Mouse (Mus musculus) kidney, postnatal 0 days (tissue): ENCODE results near the gene Cfap43. TPM values are rescaled to one million over a fixed set of nuclear protein-coding genes. Genes with fewer than 3 reads are reported as not detected.
"Not testable (repeated sequence)": the region's sequence is repeated elsewhere in the genome, so short reads cannot be mapped to it uniquely, and the experiment has no call there.

Source experiments
- ATAC-seq: fragments of 200-750 bp; cut with Nextera tagmentation; replicated peaks from 2 replicates; pipeline ENCODE4 v1.8.0; 2017; ENCODE audit warnings: low read depth, moderate number of reproducible peaks, moderate TSS enrichment, moderate library complexity; ENCODE audit not compliant: low FRiP score
- DNase-seq: peaks from one replicate; pipeline ENCODE4 v3.0.0-alpha.2; 2016; ENCODE audit warnings: low spot score
- H3K27ac ChIP-seq: fragments of 300-500 bp; sonication (generic); 2 replicates; pipeline ENCODE4 v1.5.1; 2014; ENCODE audit warnings: mild to moderate bottlenecking
- H3K27me3 ChIP-seq: fragments of 300-500 bp; sonication (generic); 2 replicates; pipeline ENCODE4 v1.6.1; 2014; ENCODE audit warnings: low read length, mixed read lengths; ENCODE audit not compliant: insufficient read depth
- H3K36me3 ChIP-seq: fragments of 300-500 bp; sonication (generic); 2 replicates; pipeline ENCODE4 v1.6.1; 2014; ENCODE audit warnings: low read length, mixed read lengths; ENCODE audit not compliant: insufficient read depth
- H3K4me1 ChIP-seq: fragments of 300-500 bp; sonication (generic); replicated peaks from 2 replicates; pipeline ENCODE4 v1.6.1; 2014; ENCODE audit warnings: antibody characterized with exemption, low read length, mixed read lengths; ENCODE audit not compliant: insufficient read depth
- H3K4me2 ChIP-seq: fragments of 300-500 bp; sonication (generic); 2 replicates; pipeline ENCODE4 v1.6.1; 2014; ENCODE audit warnings: mild to moderate bottlenecking, low read length, moderate library complexity, mixed read lengths
- H3K4me3 ChIP-seq: fragments of 300-500 bp; sonication (generic); replicated peaks from 2 replicates; pipeline ENCODE4 v1.5.1; 2014; ENCODE audit warnings: low read depth, low read length
- H3K9ac ChIP-seq: fragments of 300-500 bp; sonication (generic); 2 replicates; pipeline ENCODE4 v1.6.1; 2014; ENCODE audit warnings: low read depth, low read length
- H3K9me3 ChIP-seq: fragments of 300-500 bp; sonication (generic); replicated peaks from 2 replicates; pipeline ENCODE4 v1.6.1; 2016; ENCODE audit warnings: low read length, inconsistent platforms, mixed read lengths
- CTCF ChIP-seq: IDR thresholded peaks from 2 replicates; pipeline ENCODE4 v1.5.1; 2016; ENCODE audit warnings: antibody characterized with exemption, low read depth, mild to moderate bottlenecking, moderate library complexity
- WGBS: fragments of 180-500 bp; shearing (Covaris S2); extraction: QIAGEN DNeasy Blood & Tissue Kit; methylation state at CpG from one replicate; pipeline ENCODE4 v1.1.7; 2014; 5-methylcytosine and 5-hydroxymethylcytosine counted together
- polyA plus RNA-seq: library from polyadenylated mRNA; unstranded; fragments of >200 nt; fragmentation: Nextera tagmentation; extraction: Ambion mirVana; gene quantifications from 2 replicates; pipeline ENCODE4 v1.2.1, GENCODE M21; 2015

Gene Cfap43
- polyA plus RNA-seq, 1 experiment from 2014 or later, result 0.16 TPM

- peak; percentile 18; the same call in 1 of the 2 replicates for TF ChIP-seq CTCF
Measured at GRCm38 (mm10) chr19:47853951-47854795, 64.9 kb downstream of the Cfap43 start.

GRCm38 (mm10) chr19:47853053-47853452 lies 66.0 kb downstream of the Cfap43 start:
- H3K4me2 ChIP-seq, result no peak overlapping the region
- H3K4me3 ChIP-seq, result no peak overlapping the region
- peaks cover 7% of the 10 kb centered on the region for H3K4me1 ChIP-seq
- no peak overlapping the region for H3K27ac ChIP-seq
- H3K27me3 ChIP-seq, result no peaks in the 10 kb centered on the region
- no peaks in the 10 kb centered on the region for H3K36me3 ChIP-seq
- DNase-seq (no peak), ATAC-seq (no peak)
- no peaks in the 10 kb centered on the region for H3K9me3 ChIP-seq
- no peak for TF ChIP-seq CTCF
- no peak overlapping the region for H3K9ac ChIP-seq
- 91% methylated on average over 3 of the region's 3 CpGs for WGBS

More at GRCm38 (mm10) chr19:47853951-47854795, 64.9 kb downstream of the Cfap43 start:
- Histone ChIP-seq H3K36me3 (0 out of 2 replicates have a peak, but pooled peaks cover 5% of the 10 kb centered on the region), H3K27ac (no peak overlapping the region), H3K4me2 (peak overlapping the region; percentile 83), H3K4me3 (peak overlapping the region; percentile 48), H3K4me1 (peaks cover 7% of the 10 kb centered on the region), H3K9ac (no peak overlapping the region), H3K9me3 (no peaks in the 10 kb centered on the region), H3K27me3 (no peaks in the 10 kb centered on the region)
- DNase-seq, result peak; percentile 64
- 18% methylated on average over 13 of the region's 13 CpGs for WGBS
- ATAC-seq, result peak; percentile 67

- H3K9me3 ChIP-seq, H3K27me3 ChIP-seq, ATAC-seq, H3K4me2 ChIP-seq, H3K27ac ChIP-seq, H3K36me3 ChIP-seq, H3K4me1 ChIP-seq, H3K4me3 ChIP-seq, H3K9ac ChIP-seq, DNase-seq: not testable (repeated sequence)
- 88% methylated on average over 3 of the region's 3 CpGs for whole genome bisulfite sequencing
Measured at GRCm38 (mm10) chr19:47852131-47852530, 67.0 kb downstream of the Cfap43 start.

- no peaks in the 10 kb centered on the region for H3K4me1 ChIP-seq
- H3K4me3 ChIP-seq, result no peak overlapping the region
- no peak overlapping the region for H3K27ac ChIP-seq
- TF ChIP-seq CTCF, result no peak
- H3K4me2 ChIP-seq, result no peak overlapping the region
- no peaks in the 10 kb centered on the region for H3K36me3 ChIP-seq
- H3K9me3 ChIP-seq, result no peaks in the 10 kb centered on the region
- DNase-seq (no peak), ATAC-seq (no peak)
- no peaks in the 10 kb centered on the region for H3K27me3 ChIP-seq
- WGBS, result 80% methylated on average over 3 of the region's 3 CpGs
- no peak overlapping the region for H3K9ac ChIP-seq
Measured at GRCm38 (mm10) chr19:47849735-47850134, 69.4 kb downstream of the Cfap43 start.

GRCm38 (mm10) chr19:47841234-47841633 lies 77.9 kb downstream of the Cfap43 start:
- not testable (repeated sequence) for H3K27me3 ChIP-seq, H3K9ac ChIP-seq, H3K36me3 ChIP-seq, ATAC-seq, H3K4me3 ChIP-seq, H3K4me2 ChIP-seq, DNase-seq, H3K9me3 ChIP-seq, H3K4me1 ChIP-seq, H3K27ac ChIP-seq
- WGBS, result 82% methylated on average over 13 of the region's 15 CpGs

- Histone ChIP-seq H3K4me1 (no peaks in the 10 kb centered on the region), H3K27ac (no peak overlapping the region), H3K9ac (0 out of 2 replicates have a peak overlapping the region, but pooled peaks have one; percentile 44), H3K4me2 (peak overlapping the region; percentile 62), H3K9me3 (no peaks in the 10 kb centered on the region), H3K36me3 (no peaks in the 10 kb centered on the region), H3K27me3 (peaks cover 4% of the 10 kb centered on the region; the same call in 1 of the 2 replicates), H3K4me3 (peak overlapping the region; percentile 33)
- under 1% methylated on average over 6 of the region's 6 CpGs for WGBS
- DNase-seq, result no peak
- peak; percentile 42; the same call in 1 of the 2 replicates for ATAC-seq
- TF ChIP-seq CTCF, result no peak
Measured at GRCm38 (mm10) chr19:47837527-47837901, 81.6 kb downstream of the Cfap43 start.
